ENCODE assay signal across 16 mouse cellular contexts in the genomic region with DNA sequence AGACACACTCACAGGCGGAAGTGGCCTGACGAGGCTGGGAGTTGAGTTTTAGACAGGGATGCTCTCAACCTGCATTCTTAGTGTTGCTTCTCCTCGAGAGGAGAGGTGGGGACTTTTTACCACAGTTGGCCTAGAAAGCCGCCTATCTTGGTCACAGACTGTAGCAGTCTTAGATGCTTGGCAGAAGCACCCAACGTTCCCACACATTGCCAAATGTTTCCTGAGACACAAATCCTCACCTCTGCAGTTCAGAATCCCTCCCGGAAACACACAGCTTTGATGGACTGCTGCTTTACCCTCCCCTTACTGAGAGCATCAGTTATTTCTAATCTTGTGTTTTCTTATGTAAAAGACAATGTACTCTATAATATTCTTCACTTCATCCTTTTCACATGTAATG.
"Had no signal": no experiment of that assay in that cellular context is flagged by ENCODE, and none has a peak within 500 bp of the region (broad histone marks: within the 10 kb centered on the region; RNA-seq: fewer than 3 reads in every experiment).

No protein-coding gene starts in this region.

- H3K4me3 ChIP-seq: kidney, embryonic 15.5 days; limb, embryonic 12.5 days; liver, embryonic 13.5 days; lung, embryonic 15.5 days; megakaryocyte, embryonic 14.5 days; midbrain, embryonic 15.5 days; neural tube, embryonic 12.5 days; stomach, embryonic 15.5 days had no signal

- H3K36me3 ChIP-seq: limb, embryonic 12.5 days; lung, embryonic 15.5 days; midbrain, embryonic 15.5 days; stomach, embryonic 15.5 days had no signal

- H3K27ac ChIP-seq: kidney, embryonic 15.5 days; limb, embryonic 12.5 days; liver, embryonic 13.5 days; lung, embryonic 15.5 days; macrophage; midbrain, embryonic 15.5 days; neural tube, embryonic 12.5 days; stomach, embryonic 15.5 days had no signal

- DNase-seq: kidney, adult 2 months; kidney, postnatal 25 days; liver; liver, embryonic 13.5 days; liver, postnatal 0 days; lung, postnatal 14 days; thymus, postnatal 36 days had no signal

- H3K4me1 ChIP-seq: kidney, embryonic 15.5 days; liver, embryonic 13.5 days; lung, embryonic 15.5 days; megakaryocyte, embryonic 14.5 days; midbrain, embryonic 15.5 days; neural tube, embryonic 12.5 days; stomach, embryonic 15.5 days had no signal

- ATAC-seq: intestine, embryonic 16.5 days; liver, postnatal 0 days; midbrain, embryonic 15.5 days had no signal

- H3K9me3 ChIP-seq: kidney, embryonic 15.5 days; limb, embryonic 12.5 days; liver, embryonic 13.5 days; lung, embryonic 15.5 days; megakaryocyte, embryonic 14.5 days; midbrain, embryonic 15.5 days; neural tube, embryonic 12.5 days; stomach, embryonic 15.5 days had no signal

- H3K27me3 ChIP-seq: kidney, embryonic 15.5 days; limb, embryonic 12.5 days; liver, embryonic 13.5 days; lung, embryonic 15.5 days; megakaryocyte, embryonic 14.5 days; midbrain, embryonic 15.5 days; neural tube, embryonic 12.5 days; stomach, embryonic 15.5 days had no signal
